Mouse (Mus musculus) liver, postnatal 0 days (tissue): Measurements from ENCODE around the gene Olfr92. TPM values are rescaled to one million over a fixed set of nuclear protein-coding genes. Genes with fewer than 3 reads are reported as not detected.
"Not testable (repeated sequence)": the region's sequence is repeated elsewhere in the genome, so short reads cannot be mapped to it uniquely, and the experiment has no call there.

Experiments used
- ATAC-seq: fragments of 200-750 bp; cut with Nextera tagmentation; 2 replicates; pipeline ENCODE4 v1.8.0; 2017; ENCODE audit warnings: mild to moderate bottlenecking, moderate library complexity
- DNase-seq: peaks from one replicate; pipeline ENCODE4 v3.0.0-alpha.2; 2016
- H3K27ac ChIP-seq: fragments of 300-500 bp; sonication (generic); 2 replicates; pipeline ENCODE4 v1.5.1; 2014; ENCODE audit warnings: antibody characterized with exemption, moderate library complexity, mild to moderate bottlenecking, low read depth
- H3K27me3 ChIP-seq: fragments of 300-500 bp; sonication (generic); 2 replicates; pipeline ENCODE4 v1.6.1; 2014; ENCODE audit warnings: low read length, control low read depth, mixed read lengths; ENCODE audit not compliant: insufficient read depth
- H3K36me3 ChIP-seq: fragments of 300-500 bp; sonication (generic); replicated peaks from 2 replicates; pipeline ENCODE4 v1.6.1; 2014; ENCODE audit warnings: mild to moderate bottlenecking, control low read depth, low read length, moderate library complexity, mixed read lengths; ENCODE audit not compliant: insufficient read depth
- H3K4me1 ChIP-seq: fragments of 300-500 bp; sonication (generic); 2 replicates; pipeline ENCODE4 v1.6.1; 2014; ENCODE audit warnings: antibody characterized with exemption, mild to moderate bottlenecking, control low read depth; ENCODE audit not compliant: insufficient read depth
- H3K4me2 ChIP-seq: fragments of 300-500 bp; sonication (generic); 2 replicates; pipeline ENCODE4 v1.6.1; 2014; ENCODE audit warnings: low read depth, mild to moderate bottlenecking, low read length, moderate library complexity, mixed read lengths
- H3K4me3 ChIP-seq: fragments of 300-500 bp; sonication (generic); 2 replicates; pipeline ENCODE4 v1.5.1; 2014; ENCODE audit warnings: low read depth, low read length
- H3K9ac ChIP-seq: fragments of 300-500 bp; sonication (generic); replicated peaks from 2 replicates; pipeline ENCODE4 v1.6.1; 2014; ENCODE audit warnings: mild to moderate bottlenecking, moderate library complexity
- H3K9me3 ChIP-seq: fragments of 300-500 bp; sonication (generic); 2 replicates; pipeline ENCODE4 v1.6.1; 2016; ENCODE audit warnings: mild to moderate bottlenecking, control low read depth, low read length, mixed read lengths
- CTCF ChIP-seq: sonication (generic); IDR thresholded peaks from 2 replicates; pipeline ENCODE4 v1.5.1; 2016; ENCODE audit warnings: antibody characterized with exemption, low read depth
- EP300 ChIP-seq: IDR thresholded peaks from 2 replicates; pipeline ENCODE4 v1.6.1; 2016; ENCODE audit warnings: antibody characterized with exemption, low read depth, mild to moderate bottlenecking
- WGBS: fragments of 180-500 bp; shearing (Covaris S2); extraction: QIAGEN DNeasy Blood & Tissue Kit; methylation state at CpG from one replicate; pipeline ENCODE4 v1.1.7; 2014; ENCODE audit not compliant: insufficient replicate concordance; 5-methylcytosine and 5-hydroxymethylcytosine counted together
- polyA plus RNA-seq: library from polyadenylated mRNA; unstranded; fragments of >200 nt; fragmentation: Nextera tagmentation; extraction: Ambion mirVana; gene quantifications from 2 replicates; pipeline ENCODE4 v1.2.1, GENCODE M21; 2015

The Olfr92 gene
- not detected in 2 replicates for polyA plus RNA-seq

- no peaks in the 10 kb centered on the region for H3K4me1 ChIP-seq
- ATAC-seq: no peak
- no peak within 1 kb of the TSS for H3K4me3 ChIP-seq
- no peak within 1 kb of the TSS for H3K4me2 ChIP-seq
- no peak for TF ChIP-seq EP300
- TF ChIP-seq CTCF: no peak
- no peak within 1 kb of the TSS for H3K27ac ChIP-seq
- H3K27me3 ChIP-seq: no peaks in the 10 kb centered on the region
- no peak for DNase-seq
- WGBS: 73% methylated on average over 2 of the region's 2 CpGs
- no peak within 1 kb of the TSS for H3K9ac ChIP-seq
- no peaks in the 10 kb centered on the region for H3K36me3 ChIP-seq
- H3K9me3 ChIP-seq: no peaks in the 10 kb centered on the region
These were observed at the start of gene Olfr92 for GRCm38 (mm10) chr17:37119988-37120387. Olfr92 (minus strand) TSS chr17:37120088.

- no peaks in the 10 kb centered on the region for H3K9me3 ChIP-seq
- no peak within 1 kb of the TSS for H3K27ac ChIP-seq
- no peak within 1 kb of the TSS for H3K4me3 ChIP-seq
- H3K9ac ChIP-seq: no peak within 1 kb of the TSS
- no peak for ATAC-seq
- H3K36me3 ChIP-seq: no peaks in the 10 kb centered on the region
- H3K4me1 ChIP-seq: no peaks in the 10 kb centered on the region
- TF ChIP-seq EP300 (no peak), CTCF (no peak)
- H3K27me3 ChIP-seq: no peaks in the 10 kb centered on the region
- DNase-seq: no peak
- no peak within 1 kb of the TSS for H3K4me2 ChIP-seq
These were observed 41.5 kb upstream of the Olfr92 start, which contains the start of gene Olfr93 for GRCm38 (mm10) chr17:37161394-37161793. Olfr93 (minus strand) TSS chr17:37161494.

- H3K4me3 ChIP-seq, DNase-seq, H3K4me1 ChIP-seq, H3K4me2 ChIP-seq, H3K27ac ChIP-seq, H3K27me3 ChIP-seq, H3K36me3 ChIP-seq, H3K9ac ChIP-seq, ATAC-seq, H3K9me3 ChIP-seq: not testable (repeated sequence)
- 45% methylated on average over 4 of the region's 4 CpGs for WGBS
These were observed 11.5 kb upstream of the Olfr92 start for GRCm38 (mm10) chr17:37131366-37131765.

- H3K4me3 ChIP-seq: no peak within 1 kb of the TSS
- no peak within 1 kb of the TSS for H3K4me2 ChIP-seq
- no peak for TF ChIP-seq CTCF
- no peak for TF ChIP-seq EP300
- no peaks in the 10 kb centered on the region for H3K4me1 ChIP-seq
- H3K27ac ChIP-seq: no peak within 1 kb of the TSS
- ATAC-seq (no peak), DNase-seq (no peak)
- no peaks in the 10 kb centered on the region for H3K9me3 ChIP-seq
- H3K36me3 ChIP-seq: no peaks in the 10 kb centered on the region
- H3K27me3 ChIP-seq: no peaks in the 10 kb centered on the region
- WGBS: 91% methylated on average over 1 of the region's 1 CpGs
- H3K9ac ChIP-seq: no peak within 1 kb of the TSS
These were observed 21.7 kb downstream of the Olfr92 start, which contains the start of gene Olfr91 for GRCm38 (mm10) chr17:37098178-37098577. Olfr91 (minus strand) TSS chr17:37098278.

GRCm38 (mm10) chr17:37093289-37093688, 26.6 kb downstream of the Olfr92 start:
- ATAC-seq (no peak), DNase-seq (no peak)
- no peak for TF ChIP-seq EP300
- no peak for TF ChIP-seq CTCF
- Histone ChIP-seq H3K27ac (no peak overlapping the region), H3K4me1 (no peaks in the 10 kb centered on the region), H3K27me3 (no peaks in the 10 kb centered on the region), H3K36me3 (no peaks in the 10 kb centered on the region), H3K4me3 (no peak overlapping the region), H3K4me2 (no peak overlapping the region), H3K9me3 (no peaks in the 10 kb centered on the region), H3K9ac (no peak overlapping the region)
- WGBS: 64% methylated on average over 5 of the region's 5 CpGs

- Histone ChIP-seq H3K36me3 (no peaks in the 10 kb centered on the region), H3K4me1 (no peaks in the 10 kb centered on the region), H3K27ac (no peak overlapping the region), H3K4me3 (no peak overlapping the region), H3K27me3 (no peaks in the 10 kb centered on the region), H3K9me3 (no peaks in the 10 kb centered on the region), H3K9ac (no peak overlapping the region), H3K4me2 (no peak overlapping the region)
- ATAC-seq (no peak), DNase-seq (no peak)
- TF ChIP-seq CTCF (no peak), EP300 (no peak)
- 24% methylated on average over 1 of the region's 1 CpGs for WGBS
These were observed 27.7 kb downstream of the Olfr92 start for GRCm38 (mm10) chr17:37092198-37092597.

- Histone ChIP-seq H3K9ac (no peak within 1 kb of the TSS), H3K27ac (no peak within 1 kb of the TSS), H3K27me3 (no peaks in the 10 kb centered on the region), H3K4me2 (no peak within 1 kb of the TSS), H3K9me3 (no peaks in the 10 kb centered on the region), H3K4me3 (no peak within 1 kb of the TSS), H3K4me1 (no peaks in the 10 kb centered on the region), H3K36me3 (no peaks in the 10 kb centered on the region)
- ATAC-seq: no peak
- no peak for DNase-seq
- TF ChIP-seq EP300 (no peak), CTCF (no peak)
These were observed 31.5 kb downstream of the Olfr92 start, which contains the start of gene Olfr90 for GRCm38 (mm10) chr17:37088399-37088798. Olfr90 (minus strand) TSS chr17:37088499.
